Mouse (Mus musculus) brain, embryonic 14.5 days (tissue): ENCODE data around the gene Tuba1a.

ENCODE experiments used
- CTCF ChIP-seq: fragments of 200-500 bp; IDR thresholded peaks from 2 replicates; pipeline ENCODE4 v1.5.1; 2012; ENCODE audit warnings: inconsistent platforms, mild to moderate bottlenecking, moderate library complexity, borderline replicate concordance; ENCODE audit not compliant: insufficient read depth, insufficient read length; ENCODE audit errors: extremely low read depth
- POLR2A ChIP-seq: fragments of 200-500 bp; IDR thresholded peaks from 2 replicates; pipeline ENCODE4 v1.6.1; 2012; ENCODE audit warnings: mild to moderate bottlenecking, inconsistent platforms, borderline replicate concordance; ENCODE audit not compliant: poor library complexity, insufficient read depth, insufficient read length, severe bottlenecking; ENCODE audit errors: extremely low read depth

DNA sequence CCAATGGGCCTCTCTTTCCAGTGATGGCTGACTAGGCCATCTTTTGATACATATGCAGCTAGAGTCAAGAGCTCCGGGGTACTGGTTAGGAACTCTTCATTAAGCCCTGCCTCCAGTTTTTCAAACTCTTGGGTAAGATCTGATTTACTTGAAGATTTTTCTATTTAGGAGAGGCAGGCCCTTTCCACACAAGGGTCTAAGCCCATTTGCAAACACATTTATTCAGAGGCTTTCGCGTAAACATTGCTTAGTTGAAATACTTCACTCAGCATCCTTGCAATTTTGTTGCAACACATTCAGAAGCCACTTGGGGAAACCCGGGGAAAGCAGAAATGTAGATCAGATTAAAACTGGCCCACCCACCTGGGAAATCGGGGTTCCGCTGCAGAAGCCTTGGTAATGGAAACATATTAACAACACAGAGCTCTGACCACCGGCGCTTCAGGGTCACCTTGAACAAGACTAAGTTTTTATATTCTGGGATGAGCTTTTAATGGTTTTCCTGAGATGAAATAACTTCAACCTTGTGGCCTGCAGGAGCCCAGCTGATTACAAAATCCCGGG lies 41.5 kb upstream of the Tuba1a start:
- TF ChIP-seq CTCF (no peak), POLR2A (no peak)
